ENCODE assay signal across 25 mouse cellular contexts in genomic region chr2:24421211-24421863, GRCm38 (mm10). TPM values are rescaled to one million over a fixed set of nuclear protein-coding genes. Genes with fewer than 3 reads are reported as not detected.
DNase-seq lines count a peak whose midpoint lies in the region; ATAC-seq and TF ChIP-seq lines count a peak whose summit lies in the region.
"Had no signal": no experiment of that assay in that cellular context is flagged by ENCODE, and none has a peak within 500 bp of the region (broad histone marks: within the 10 kb centered on the region; RNA-seq: fewer than 3 reads in every experiment).

No protein-coding gene starts in this region.

- WGBS in intestine, postnatal 0 days, result 57% methylated on average over 6 of the region's 6 CpGs
- 78% methylated on average over 6 of the region's 6 CpGs for WGBS in kidney, embryonic 14.5 days

- H3K36me3 ChIP-seq in intestine, postnatal 0 days (ENCODE audit: control insufficient read depth, insufficient read depth), result no peaks in the 10 kb centered on the region
- H3K36me3 ChIP-seq in kidney, embryonic 14.5 days (ENCODE audit: control insufficient read depth, insufficient read depth, low read length), result peaks cover 11% of the 10 kb centered on the region; the same call in 1 of the 2 replicates
- H3K36me3 ChIP-seq: embryonic facial prominence, embryonic 12.5 days; hindbrain, embryonic 13.5 days; limb, embryonic 13.5 days; liver, embryonic 15.5 days had no signal

- H3K4me3 ChIP-seq in intestine, postnatal 0 days (ENCODE audit: low read depth, low read length), result no peak overlapping the region
- no peak overlapping the region for H3K4me3 ChIP-seq in kidney, embryonic 14.5 days (ENCODE audit: low read length)
- H3K4me3 ChIP-seq: embryonic facial prominence, embryonic 12.5 days; hindbrain, embryonic 13.5 days; limb, embryonic 13.5 days; liver, embryonic 15.5 days had no signal

- CTCF ChIA-PET in Patski (lab: Charles Lee), result interaction anchor here (3.7 kb wide), 1 partner anchor 12 kb away, joined by 14 read pairs; no protein-coding TSS in a partner anchor

- no peak for DNase-seq in Patski (ENCODE audit: low read depth, low spot score)
- peak; percentile 68 to 72 for DNase-seq in kidney, postnatal 25 days
- DNase-seq in lung, postnatal 14 days, result no peak
- DNase-seq in lung, adult 18-20 months, result no peak
- DNase-seq in urinary bladder, postnatal 14 days (ENCODE audit: low spot score), result no peak
- no peak for DNase-seq in ovary, postnatal 10 days (ENCODE audit: low spot score)
- DNase-seq: adrenal gland, postnatal 25 days; cerebellum, postnatal 10 days; forebrain, postnatal 0 days; gastrocnemius, postnatal 25 days; heart, adult 18-20 months; right cerebral cortex, postnatal 14 days; spleen, adult 18-20 months had no signal

- H3K9me3 ChIP-seq in intestine, postnatal 0 days (ENCODE audit: control insufficient read depth), result no peaks in the 10 kb centered on the region
- no peaks in the 10 kb centered on the region for H3K9me3 ChIP-seq in kidney, embryonic 14.5 days (ENCODE audit: control insufficient read depth, low read length)
- H3K9me3 ChIP-seq: embryonic facial prominence, embryonic 12.5 days; hindbrain, embryonic 13.5 days; limb, embryonic 13.5 days; liver, embryonic 15.5 days had no signal

- in situ Hi-C loops in Patski (cut with MboI; ENCODE audit: low pct_unique_long_range_greater_than_20kb), result no loop called here

- 0 out of 2 replicates have a peak overlapping the region, but pooled peaks have one; percentile 17 for H3K4me2 ChIP-seq in intestine, postnatal 0 days (replicated peaks; ENCODE audit: low read depth)
- no peak overlapping the region for H3K4me2 ChIP-seq in kidney, embryonic 14.5 days (replicated peaks; ENCODE audit: low read depth, low read length)
- H3K4me2 ChIP-seq: embryonic facial prominence, embryonic 12.5 days; hindbrain, embryonic 13.5 days; limb, embryonic 13.5 days; liver, embryonic 15.5 days; midbrain, embryonic 11.5 days had no signal

- ATAC-seq in Patski, result peak; percentile 22
- peak; percentile 76 for ATAC-seq in intestine, postnatal 0 days
- ATAC-seq in kidney, embryonic 14.5 days (ENCODE audit: low FRiP score, low TSS enrichment), result no peak
- ATAC-seq: CD4-positive, CD25-positive, alpha-beta regulatory T cell, adult 4 months; forebrain, postnatal 0 days; inflammation-experienced regulatory T-cells, adult 6 months; lung, postnatal 0 days had no signal

- H3K4me1 ChIP-seq in intestine, postnatal 0 days (replicated peaks; ENCODE audit: control insufficient read depth, insufficient read depth, low read length), result peaks cover 10% of the 10 kb centered on the region
- peaks cover 19% of the 10 kb centered on the region for H3K4me1 ChIP-seq in kidney, embryonic 14.5 days (ENCODE audit: control insufficient read depth, insufficient read depth, low read length)
- H3K4me1 ChIP-seq: liver, embryonic 15.5 days had no signal

- H3K27me3 ChIP-seq in Patski, result no peaks in the 10 kb centered on the region
- H3K27me3 ChIP-seq in intestine, postnatal 0 days (replicated peaks; ENCODE audit: control insufficient read depth, insufficient read depth, low read length), result no peaks in the 10 kb centered on the region
- no peaks in the 10 kb centered on the region for H3K27me3 ChIP-seq in kidney, embryonic 14.5 days (ENCODE audit: control insufficient read depth, insufficient read depth, low read length)
- H3K27me3 ChIP-seq: embryonic facial prominence, embryonic 12.5 days; hindbrain, embryonic 13.5 days; limb, embryonic 13.5 days; liver, embryonic 15.5 days had no signal

- POLR2A ChIA-PET in Patski (lab: Charles Lee), result interaction anchor here (0.6 to 1.1 kb wide), 4 partner anchors 20 to 54 kb away, joined by 3 to 4 read pairs (median 3); partner anchors contain the start of gene Pax8

- TF ChIP-seq CTCF in Patski (IDR thresholded peaks at IDR 0.05), result no peak
- TF ChIP-seq CTCF in intestine, postnatal 0 days (IDR thresholded peaks at IDR 0.05; ENCODE audit: low read depth), result no peak

- H3K9ac ChIP-seq in intestine, postnatal 0 days (ENCODE audit: low read depth, low read length), result no peak overlapping the region
- no peak overlapping the region for H3K9ac ChIP-seq in kidney, embryonic 14.5 days (ENCODE audit: low read depth, low read length)
- H3K9ac ChIP-seq: embryonic facial prominence, embryonic 12.5 days; forebrain, postnatal 0 days; hindbrain, embryonic 13.5 days; limb, embryonic 13.5 days; liver, embryonic 15.5 days had no signal

- H3K27ac ChIP-seq in intestine, postnatal 0 days (ENCODE audit: low read depth, low read length), result peak overlapping the region; percentile 73
- H3K27ac ChIP-seq in kidney, embryonic 14.5 days (ENCODE audit: low read depth, low read length), result peak overlapping the region; percentile 59; the same call in 1 of the 2 replicates
- H3K27ac ChIP-seq: embryonic facial prominence, embryonic 12.5 days; hindbrain, embryonic 13.5 days; limb, embryonic 13.5 days; liver, embryonic 15.5 days had no signal

RNA-seq across cellular contexts. Expression of gene Psd4, which starts 54.0 kb away (rescaled TPM):
- 0.08 TPM for polyA plus RNA-seq in Patski (2021)
- polyA plus RNA-seq in intestine, postnatal 0 days (2015; fragmentation: Nextera tagmentation; extraction: Ambion mirVana), result 5.2 and 5.4 TPM in 2 replicates
- 1.1 and 4.6 TPM in 2 replicates for polyA plus RNA-seq in kidney, embryonic 14.5 days (2014; fragmentation: Nextera tagmentation; extraction: Ambion mirVana)

RNA-seq across cellular contexts. Expression of gene Pax8, which starts 54.1 kb away (rescaled TPM):
- polyA plus RNA-seq in Patski (2021), result 219 TPM
- 0.52 and 0.64 TPM in 2 replicates for polyA plus RNA-seq in intestine, postnatal 0 days (2015; fragmentation: Nextera tagmentation; extraction: Ambion mirVana)
- 89.8 and 140 TPM in 2 replicates for polyA plus RNA-seq in kidney, embryonic 14.5 days (2014; fragmentation: Nextera tagmentation; extraction: Ambion mirVana)
- polyA plus RNA-seq: CD4-positive, CD25-positive, alpha-beta regulatory T cell, adult 4 months; heart, embryonic 14.5 days; inflammation-experienced regulatory T-cells, adult 6 months; limb, embryonic 13.5 days; lung, postnatal 0 days; urinary bladder, adult 2 months had no signal

Comparison
In these comparisons a context has a peak if more than half of its experiments do, and no peak if none do; other contexts are left out.
1. DNase-seq: peak in kidney, postnatal 25 days (2 of 2); none in Patski (single experiment), lung, postnatal 14 days (single experiment), lung, adult 18-20 months (0 of 2), urinary bladder, postnatal 14 days (single experiment) and ovary, postnatal 10 days (single experiment).
2. RNA of gene Pax8, which starts 54.1 kb away (polyA plus RNA-seq): 219 TPM in Patski (single experiment) and 89.8 to 140 TPM in kidney, embryonic 14.5 days; 0.52 to 0.64 TPM in intestine, postnatal 0 days; every median in the first group is over 10 times any median in the second.